Mouse (Mus musculus) bone marrow, adult 2 months (tissue): ENCODE measurements around the gene Ddx58.

Source experiments
- CTCF ChIP-seq: fragments of 200-500 bp; IDR thresholded peaks from 2 replicates; pipeline ENCODE4 v1.5.1; 2011; ENCODE audit warnings: low read length, control low read depth; ENCODE audit not compliant: control insufficient read depth, insufficient read depth
- POLR2A ChIP-seq: fragments of 200-500 bp; IDR thresholded peaks from 2 replicates; pipeline ENCODE4 v1.6.1; 2011; ENCODE audit warnings: low read depth, mild to moderate bottlenecking, control low read depth, low read length, borderline replicate concordance; ENCODE audit not compliant: control insufficient read depth

- TF ChIP-seq CTCF (no peak), POLR2A (no peak)
These were observed 28.1 kb upstream of the Ddx58 start for GRCm38 (mm10) chr4:40267681-40268080.
